Comparison of ENCODE assay signal across 34 mouse cellular contexts in genomic region chr6:88587091-88587490, GRCm38 (mm10). TPM values are rescaled to one million over a fixed set of nuclear protein-coding genes. Genes with fewer than 3 reads are reported as not detected.
DNase-seq lines count a peak whose midpoint lies in the region; ATAC-seq lines count a peak whose summit lies in the region.
"Had no signal": no experiment of that assay in that cellular context is flagged by ENCODE, and none has a peak within 500 bp of the region (broad histone marks: within the 10 kb centered on the region; RNA-seq: fewer than 3 reads in every experiment).

No protein-coding gene starts in this region.

- WGBS in intestine, embryonic 15.5 days = 81% methylated on average over 3 of the region's 3 CpGs

- H3K27ac ChIP-seq in intestine, embryonic 15.5 days = no peak overlapping the region
- H3K27ac ChIP-seq: embryonic facial prominence, embryonic 13.5 days; forebrain, embryonic 12.5 days; hindbrain, embryonic 12.5 days; hindbrain, postnatal 0 days; kidney, postnatal 0 days; liver, embryonic 12.5 days; macrophage; neural tube, embryonic 12.5 days had no signal

- no peak overlapping the region for H3K9ac ChIP-seq in intestine, embryonic 15.5 days
- H3K9ac ChIP-seq: embryonic facial prominence, embryonic 13.5 days; forebrain, embryonic 12.5 days; forebrain, postnatal 0 days; hindbrain, embryonic 12.5 days; liver, embryonic 12.5 days; neural tube, embryonic 12.5 days had no signal

- H3K36me3 ChIP-seq in intestine, embryonic 15.5 days = no peaks in the 10 kb centered on the region
- H3K36me3 ChIP-seq: embryonic facial prominence, embryonic 13.5 days; forebrain, embryonic 12.5 days; hindbrain, embryonic 12.5 days; liver, embryonic 12.5 days; neural tube, embryonic 12.5 days had no signal

- H3K4me2 ChIP-seq in intestine, embryonic 15.5 days (replicated peaks) = no peak overlapping the region
- H3K4me2 ChIP-seq: embryonic facial prominence, embryonic 13.5 days; forebrain, embryonic 12.5 days; heart, embryonic 11.5 days; hindbrain, embryonic 12.5 days; liver, embryonic 12.5 days; neural tube, embryonic 12.5 days had no signal

- no peak overlapping the region for H3K4me3 ChIP-seq in intestine, embryonic 15.5 days (replicated peaks)
- H3K4me3 ChIP-seq: embryonic facial prominence, embryonic 13.5 days; forebrain, embryonic 12.5 days; hindbrain, embryonic 12.5 days; liver, embryonic 12.5 days; neural tube, embryonic 12.5 days had no signal

- DNase-seq in frontal cortex, adult 2 months (ENCODE audit: extremely low spot score in 1 of 2, low spot score in 1 of 2) = no peak
- peak; percentile 22 for DNase-seq in NIH3T3 (ENCODE audit: low read depth)
- DNase-seq in adrenal gland, postnatal 25 days = peak; percentile 21
- DNase-seq in yolk sac, embryonic 10.5 days (ENCODE audit: low spot score) = no peak
- DNase-seq in thymus, postnatal 10 days (ENCODE audit: low spot score in 2 of 2) = no peak
- DNase-seq: B cell, adult 2 months; cerebellum, adult 11 months; cerebellum, adult 9-10 months; forebrain, postnatal 0 days; gastrocnemius, postnatal 14 days; heart, adult 18-20 months; heart, postnatal 36 days; kidney, adult 8-10 months; kidney, postnatal 4 days; left cerebral cortex, postnatal 4 days; lung, adult 18-20 months; right cerebral cortex, adult 18-20 months; spleen, adult 18-20 months; thymus, postnatal 25 days had no signal

- H3K9me3 ChIP-seq in intestine, embryonic 15.5 days = no peaks in the 10 kb centered on the region
- H3K9me3 ChIP-seq: embryonic facial prominence, embryonic 13.5 days; forebrain, embryonic 12.5 days; hindbrain, embryonic 12.5 days; liver, embryonic 12.5 days; neural tube, embryonic 12.5 days had no signal

- peak; percentile 62; the same call in 1 of the 2 replicates for ATAC-seq in frontal cortex, adult (ENCODE audit: low TSS enrichment)
- no peak for ATAC-seq in intestine, embryonic 15.5 days
- ATAC-seq: forebrain, postnatal 0 days; hindbrain, postnatal 0 days; intestine, embryonic 16.5 days; liver, embryonic 12.5 days; lung, postnatal 0 days; midbrain, embryonic 16.5 days had no signal

- no peaks in the 10 kb centered on the region for H3K4me1 ChIP-seq in intestine, embryonic 15.5 days (replicated peaks)
- H3K4me1 ChIP-seq: forebrain, embryonic 12.5 days; hindbrain, embryonic 12.5 days; liver, embryonic 12.5 days; neural tube, embryonic 12.5 days had no signal

- H3K27me3 ChIP-seq in intestine, embryonic 15.5 days (replicated peaks) = no peaks in the 10 kb centered on the region
- H3K27me3 ChIP-seq: CH12.LX; embryonic facial prominence, embryonic 13.5 days; forebrain, embryonic 12.5 days; hindbrain, embryonic 12.5 days; neural tube, embryonic 12.5 days had no signal

RNA-seq across cellular contexts. Expression of gene Kbtbd12, which starts 50.7 kb away (rescaled TPM):
- 0.48 and 0.68 TPM in 2 replicates for polyA plus RNA-seq in frontal cortex, adult 2 months (2012; rRNA removed)
- 0.36 and 1.3 TPM in 2 replicates for total RNA-seq in adrenal gland, postnatal 25 days (2021)
- 0.46 and 0.78 TPM in 2 replicates for polyA plus RNA-seq in intestine, embryonic 15.5 days (2015; fragmentation: Nextera tagmentation; extraction: Ambion mirVana)
- total RNA-seq: CH12.LX had no signal
- polyA plus RNA-seq: hindbrain, embryonic 12.5 days; kidney, postnatal 0 days; neural tube, embryonic 12.5 days had no signal

Comparison
In these comparisons a context has a peak if more than half of its experiments do, and no peak if none do; other contexts are left out.
1. DNase-seq: peak in NIH3T3 (single experiment) and adrenal gland, postnatal 25 days (single experiment); none in frontal cortex, adult 2 months (0 of 2), yolk sac, embryonic 10.5 days (single experiment) and thymus, postnatal 10 days (0 of 2).